Mouse (Mus musculus): ENCODE measurements around the gene Krt79.

DNA sequence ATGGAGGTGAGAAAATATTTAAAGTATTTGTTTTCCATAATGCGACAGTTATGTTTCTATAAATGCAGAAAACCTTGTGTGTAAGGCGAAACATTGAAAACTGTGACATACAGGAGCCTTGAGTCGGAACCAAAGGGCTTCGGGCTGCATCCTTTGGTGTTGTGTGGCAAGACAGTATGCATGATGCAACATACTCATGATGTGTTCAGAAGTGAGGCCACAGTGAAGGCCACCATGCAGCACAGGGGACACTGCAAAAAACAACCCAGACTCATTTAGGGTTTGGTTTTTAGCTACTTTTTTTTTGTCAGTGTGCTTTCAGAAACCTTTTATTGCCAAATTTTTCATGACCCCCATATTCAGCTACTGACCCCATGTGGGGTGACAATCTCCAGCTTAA, 44.9 kb downstream of the Krt79 start:
- TF ChIP-seq POLR2A (IDR thresholded peaks at IDR 0.05; ENCODE audit: borderline replicate concordance, insufficient read depth, low read length) (no peak), CTCF (IDR thresholded peaks at IDR 0.05; ENCODE audit: borderline replicate concordance, insufficient read depth, low read depth, low read length) (no peak)

Data from cerebellum, adult 2 months (tissue).